Mouse (Mus musculus) kidney, adult 2 months (tissue): ENCODE measurements around the gene Ipo8.

ENCODE experiments used
- CTCF ChIP-seq: fragments of 200-500 bp; conservative IDR thresholded peaks from 2 replicates; pipeline ENCODE4 v1.5.1; 2011; ENCODE audit warnings: low read depth, mild to moderate bottlenecking, control low read depth, low read length, moderate library complexity, mixed read lengths; ENCODE audit not compliant: insufficient read depth, insufficient read length
- POLR2A ChIP-seq: fragments of 200-500 bp; IDR thresholded peaks from one replicate; pipeline ENCODE4 v1.6.1; 2011; ENCODE audit warnings: low read depth, low read length, control low read depth

GRCm38 (mm10) chr6:148761475-148761874, 69.8 kb downstream of the Ipo8 start:
- TF ChIP-seq CTCF (no peak), POLR2A (no peak)
